Mouse (Mus musculus): Measurements from ENCODE around the gene Ccdc181.

DNA sequence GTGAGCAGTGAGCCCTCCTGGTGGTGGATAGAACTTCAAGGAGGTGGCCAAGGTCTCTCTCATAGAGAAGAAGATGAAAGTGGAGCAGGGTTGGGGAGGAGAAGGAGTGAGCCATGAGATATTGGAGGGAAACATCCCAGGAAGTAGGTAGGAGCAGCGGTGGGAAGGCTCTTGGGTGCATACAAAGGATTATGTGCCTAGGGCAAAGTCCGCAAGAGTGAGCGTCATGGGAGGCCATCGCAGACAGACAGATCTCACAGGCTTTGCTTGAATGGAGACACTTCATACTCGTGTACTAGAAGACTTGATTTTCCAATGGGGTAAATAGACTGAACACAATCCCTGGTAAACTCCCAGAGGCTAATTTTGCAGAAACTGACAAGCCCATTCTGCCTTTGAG lies 43.1 kb downstream of the Ccdc181 start:
- TF ChIP-seq CTCF (IDR thresholded peaks at IDR 0.05; ENCODE audit: low read depth) (no peak), EP300 (IDR thresholded peaks at IDR 0.05; ENCODE audit: low read depth) (no peak)

All from liver, postnatal 0 days (tissue).